Mouse (Mus musculus) limb, embryonic 11.5 days (tissue): ENCODE data around the gene Dnah10. TPM values are rescaled to one million over a fixed set of nuclear protein-coding genes. Genes with fewer than 3 reads are reported as not detected.

ENCODE experiments used
- ATAC-seq: fragments of 200-750 bp; cut with Nextera tagmentation; 2 replicates; pipeline ENCODE4 v1.8.0; 2017; ENCODE audit warnings: low read depth; ENCODE audit not compliant: insufficient number of reproducible peaks, low FRiP score, low TSS enrichment
- DNase-seq: peaks from one replicate; pipeline ENCODE4 v3.0.0-alpha.2; 2015; ENCODE audit warnings: low spot score
- H3K27ac ChIP-seq: fragments of 300-500 bp; sonication (generic); replicated peaks from 2 replicates; pipeline ENCODE4 v1.5.1; 2014; ENCODE audit warnings: low read depth, mild to moderate bottlenecking, low read length
- H3K27me3 ChIP-seq: fragments of 300-500 bp; sonication (generic); 2 replicates; pipeline ENCODE4 v1.6.1; 2014; ENCODE audit warnings: mild to moderate bottlenecking, low read length, mixed read lengths; ENCODE audit not compliant: control insufficient read depth, insufficient read depth
- H3K36me3 ChIP-seq: fragments of 300-500 bp; sonication (generic); 2 replicates; pipeline ENCODE4 v1.6.1; 2014; ENCODE audit warnings: mild to moderate bottlenecking, low read length, moderate library complexity, mixed read lengths; ENCODE audit not compliant: control insufficient read depth, insufficient read depth
- H3K4me1 ChIP-seq: fragments of 300-500 bp; sonication (generic); 2 replicates; pipeline ENCODE4 v1.6.1; 2014; ENCODE audit warnings: low read length, mixed read lengths; ENCODE audit not compliant: control insufficient read depth, insufficient read depth
- H3K4me2 ChIP-seq: fragments of 300-500 bp; sonication (generic); 2 replicates; pipeline ENCODE4 v1.6.1; 2014; ENCODE audit warnings: low read depth, mild to moderate bottlenecking, moderate library complexity; ENCODE audit not compliant: severe bottlenecking
- H3K4me3 ChIP-seq: fragments of 300-500 bp; sonication (generic); 2 replicates; pipeline ENCODE4 v1.5.1; 2014; ENCODE audit warnings: low read depth, low read length
- H3K9ac ChIP-seq: fragments of 300-500 bp; sonication (generic); 2 replicates; pipeline ENCODE4 v1.6.1; 2014; ENCODE audit warnings: mild to moderate bottlenecking, low read length
- H3K9me3 ChIP-seq: fragments of 300-500 bp; sonication (generic); 2 replicates; pipeline ENCODE4 v1.6.1; 2016; ENCODE audit warnings: low read length; ENCODE audit not compliant: control insufficient read depth
- WGBS: fragments of 180-500 bp; shearing (Covaris S2); extraction: QIAGEN DNeasy Blood & Tissue Kit; methylation state at CpG from one replicate; pipeline ENCODE4 v1.1.7; 2014; 5-methylcytosine and 5-hydroxymethylcytosine counted together
- polyA plus RNA-seq: library from polyadenylated mRNA; unstranded; fragments of >200 nt; fragmentation: Nextera tagmentation; extraction: Ambion mirVana; gene quantifications from 2 replicates; pipeline ENCODE4 v1.2.1, GENCODE M21; 2014

Dnah10 gene
- polyA plus RNA-seq, 1 experiment from 2014 or later: not detected

- H3K9ac ChIP-seq: no peak overlapping the region
- WGBS: 86% methylated on average over 6 of the region's 6 CpGs
- H3K4me1 ChIP-seq: no peaks in the 10 kb centered on the region
- H3K27me3 ChIP-seq: no peaks in the 10 kb centered on the region
- peaks cover 23% of the 10 kb centered on the region; the same call in 1 of the 2 replicates for H3K36me3 ChIP-seq
- no peak overlapping the region for H3K4me2 ChIP-seq
- ATAC-seq (no peak), DNase-seq (no peak)
- H3K9me3 ChIP-seq: no peaks in the 10 kb centered on the region
- H3K27ac ChIP-seq: no peak overlapping the region
- H3K4me3 ChIP-seq: no peak overlapping the region
These were observed 159.0 kb downstream of the Dnah10 start for GRCm38 (mm10) chr5:124883877-124884276.

Other genes starting within 250 kb of the Dnah10 start
- gene Rilpl2, start 246.7 kb upstream of the Dnah10 start, polyA plus RNA-seq: 28.7 and 29.3 TPM in 2 replicates
- gene Snrnp35, start 242.0 kb upstream of the Dnah10 start, polyA plus RNA-seq: 14.1 and 15.3 TPM in 2 replicates
- 30.0 and 30.7 TPM in 2 replicates for gene Rilpl1, start 193.7 kb upstream of the Dnah10 start, polyA plus RNA-seq
- gene Tmed2, start 184.4 kb upstream of the Dnah10 start, polyA plus RNA-seq: 501 and 517 TPM in 2 replicates
- 14.4 and 15.3 TPM in 2 replicates for gene Ddx55, start 172.2 kb upstream of the Dnah10 start, polyA plus RNA-seq
- 83.1 and 85.1 TPM in 2 replicates for gene Eif2b1, start 146.0 kb upstream of the Dnah10 start, polyA plus RNA-seq
- 98.7 and 107 TPM in 2 replicates for gene Gtf2h3, start 145.9 kb upstream of the Dnah10 start, polyA plus RNA-seq
- gene Atp6v0a2, start 96.5 kb upstream of the Dnah10 start, polyA plus RNA-seq: 47.1 and 49.2 TPM in 2 replicates
- gene Ccdc92, start 137.3 kb downstream of the Dnah10 start, polyA plus RNA-seq: 7.2 and 9.5 TPM in 2 replicates
- 132 and 137 TPM in 2 replicates for gene Zfp664, start 137.6 kb downstream of the Dnah10 start, polyA plus RNA-seq